Mouse (Mus musculus): ENCODE results near the gene Zbtb48.

DNA sequence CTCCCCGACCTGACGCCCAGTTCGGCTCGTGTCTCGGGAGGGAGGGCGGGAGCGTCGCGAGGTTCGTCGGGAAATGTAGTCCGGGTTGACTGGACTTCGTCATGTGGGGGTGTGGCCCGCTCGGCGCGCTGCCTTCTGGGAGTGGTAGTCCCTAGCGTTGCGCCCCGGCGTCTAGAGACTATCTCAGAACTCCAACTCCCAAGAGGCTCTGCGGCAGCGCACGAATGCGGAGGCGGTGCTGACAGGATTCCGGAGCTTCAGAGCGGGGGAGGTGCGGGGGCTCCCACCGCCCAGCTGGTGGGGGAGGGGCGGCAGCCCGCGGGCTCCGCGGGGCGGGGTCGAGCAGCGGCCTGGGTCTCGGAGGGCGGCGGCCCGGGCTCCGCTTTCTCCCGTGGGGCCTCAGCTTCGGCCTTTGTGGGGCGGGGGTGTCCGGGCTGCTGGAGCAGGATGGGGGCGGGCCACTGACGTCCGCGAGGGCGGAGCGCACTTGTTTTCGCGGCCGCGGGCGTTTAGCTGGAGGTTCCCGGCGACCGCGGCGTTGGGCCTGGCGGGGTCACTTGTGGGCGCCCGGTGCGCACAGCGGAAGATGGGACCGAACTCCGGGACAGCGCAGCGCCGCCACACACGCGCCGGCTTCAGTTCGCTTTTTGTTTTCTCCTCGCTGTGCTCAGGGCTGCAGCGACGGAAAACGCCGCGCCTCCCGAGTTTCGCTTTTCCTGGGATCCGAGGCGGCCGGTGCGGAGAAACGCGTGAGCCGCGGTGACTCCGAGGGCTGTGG is 31.1 kb downstream of the Zbtb48 start, which contains the start of gene Phf13:
- TF ChIP-seq POLR2A (IDR thresholded peaks at IDR 0.05; ENCODE audit: insufficient read depth, low read depth, low read length) (peak; percentile 69; the same call in 1 of the 2 replicates), CTCF (IDR thresholded peaks at IDR 0.05; ENCODE audit: insufficient read depth, low read depth, low read length) (no peak)
